Mouse (Mus musculus): ENCODE measurements around the gene Mms19. TPM values are rescaled to one million over a fixed set of nuclear protein-coding genes. Genes with fewer than 3 reads are reported as not detected.

Mms19 gene
- total RNA-seq, 2 experiments from 2014 or later: 17.7 to 25.6 TPM

DNA sequence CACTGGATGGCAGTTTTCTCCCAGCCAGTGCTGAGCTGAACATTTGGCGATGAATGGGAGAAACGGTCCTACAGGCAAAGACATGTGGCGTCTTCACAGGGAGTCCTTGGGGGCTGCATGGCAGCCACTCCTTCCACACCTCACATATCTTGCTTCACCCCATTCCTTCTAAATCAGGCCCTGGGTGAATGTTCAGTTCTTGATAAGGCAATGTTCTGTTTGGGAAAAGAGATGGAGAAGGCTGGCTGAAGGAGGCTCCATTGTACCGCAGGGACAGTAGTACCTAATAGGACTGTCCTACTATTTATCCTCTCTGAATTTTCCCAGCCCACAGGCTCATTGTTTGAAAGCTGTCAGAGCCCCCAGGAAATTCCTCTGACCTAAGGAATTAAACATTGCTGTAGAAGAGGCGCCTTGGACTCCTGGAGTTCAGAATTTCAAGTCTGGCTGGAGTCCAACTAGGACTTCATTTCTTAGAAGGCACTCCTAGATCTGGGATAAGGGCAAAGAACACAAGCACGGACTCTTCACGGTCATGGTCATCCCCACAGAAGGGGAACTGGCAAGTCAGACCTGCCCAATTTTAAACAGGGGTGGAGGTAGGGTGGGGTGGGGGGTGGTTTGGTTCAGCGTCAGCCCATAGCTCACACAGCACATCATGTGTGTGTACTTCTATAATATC is 73.7 kb downstream of the Mms19 start:
- peak; percentile 1; the same call in 1 of the 2 replicates for ATAC-seq (replicated peaks; ENCODE audit: low FRiP score, low TSS enrichment, poor library complexity, severe bottlenecking)

DNA sequence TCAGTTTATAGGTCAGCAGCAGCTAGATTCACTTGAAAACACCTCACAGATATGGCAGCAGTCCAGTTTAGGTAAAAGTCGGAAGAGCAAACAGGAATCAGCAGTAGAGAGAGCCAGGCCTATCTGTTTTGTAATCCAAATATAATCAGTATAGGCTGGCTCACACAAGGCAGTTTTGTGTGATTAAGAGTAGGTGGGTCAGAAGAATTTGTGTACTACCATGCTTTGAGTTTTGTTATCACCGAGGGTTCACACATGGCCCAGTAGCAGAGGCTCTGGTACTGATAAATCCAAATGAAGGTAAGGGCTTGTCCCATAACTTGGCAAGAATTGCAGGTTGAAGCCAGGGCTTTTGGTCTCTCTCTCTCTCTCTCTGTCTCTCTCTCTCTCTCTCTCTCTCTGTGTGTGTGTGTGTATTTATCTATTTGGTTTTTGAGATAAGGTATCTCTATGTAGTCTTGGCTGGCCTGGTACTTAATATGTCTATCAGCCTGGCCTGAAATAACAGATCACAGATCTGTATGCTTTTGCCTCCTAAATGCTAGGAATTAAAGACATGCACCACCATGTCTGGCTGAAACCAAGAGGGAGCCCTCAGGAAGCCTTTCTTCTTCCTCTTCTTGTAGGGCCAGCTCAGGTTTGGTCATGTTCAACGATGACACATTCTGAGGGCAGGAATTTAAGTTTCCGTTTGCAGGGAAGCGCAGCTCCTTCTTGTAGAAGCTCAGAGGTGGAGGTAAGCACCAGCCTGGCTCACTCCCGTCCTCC is 74.5 kb downstream of the Mms19 start:
- ATAC-seq (replicated peaks; ENCODE audit: low FRiP score, low TSS enrichment, poor library complexity, severe bottlenecking): peak; percentile 77

GRCm38 (mm10) chr19:41905246-41905645 is 75.7 kb downstream of the Mms19 start:
- no peak for ATAC-seq (replicated peaks; ENCODE audit: low FRiP score, low TSS enrichment, poor library complexity, severe bottlenecking)

DNA sequence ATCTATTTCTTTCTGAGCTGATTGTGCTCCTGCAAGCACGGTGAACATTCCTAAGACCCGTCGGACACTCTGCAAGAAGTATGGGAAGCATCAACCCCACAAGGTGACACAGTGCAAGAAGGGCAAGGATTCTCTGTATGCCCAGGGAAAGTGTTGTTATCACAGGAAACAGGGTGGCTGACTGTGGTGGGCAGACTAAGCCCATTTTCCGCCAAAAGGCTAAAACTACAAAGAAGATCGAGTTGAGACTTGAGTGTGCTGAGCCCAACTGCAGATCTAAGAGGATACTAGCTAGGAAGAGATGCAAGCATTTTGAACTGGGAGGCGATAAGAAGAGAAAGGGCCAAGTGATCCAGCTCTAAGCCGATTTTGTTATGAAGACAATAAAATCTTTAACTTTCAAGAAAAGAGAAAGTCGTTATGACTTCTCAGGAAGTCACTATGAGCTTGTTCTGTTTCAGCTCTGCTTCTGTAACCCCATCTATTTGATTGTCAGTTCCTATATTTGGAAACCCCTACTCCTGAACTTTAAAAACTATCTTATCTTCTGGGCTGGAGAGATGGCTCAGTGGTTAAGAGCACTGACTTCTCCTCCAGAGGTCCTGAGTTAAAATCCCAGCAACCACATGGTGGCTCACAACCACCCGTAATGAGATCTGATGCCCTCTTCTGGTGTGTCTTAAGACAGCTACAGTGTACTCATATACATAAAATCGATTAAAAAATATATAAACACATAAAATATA is 77.9 kb downstream of the Mms19 start:
- no peak for ATAC-seq (replicated peaks; ENCODE audit: low FRiP score, low TSS enrichment, poor library complexity, severe bottlenecking)

GRCm38 (mm10) chr19:41901696-41902095 is 79.3 kb downstream of the Mms19 start:
- ATAC-seq (replicated peaks; ENCODE audit: low FRiP score, low TSS enrichment, poor library complexity, severe bottlenecking): peak; percentile 57

- ATAC-seq (replicated peaks; ENCODE audit: low FRiP score, low TSS enrichment, poor library complexity, severe bottlenecking): no peak
Measured at GRCm38 (mm10) chr19:41900495-41901090, 80.4 kb downstream of the Mms19 start.

DNA sequence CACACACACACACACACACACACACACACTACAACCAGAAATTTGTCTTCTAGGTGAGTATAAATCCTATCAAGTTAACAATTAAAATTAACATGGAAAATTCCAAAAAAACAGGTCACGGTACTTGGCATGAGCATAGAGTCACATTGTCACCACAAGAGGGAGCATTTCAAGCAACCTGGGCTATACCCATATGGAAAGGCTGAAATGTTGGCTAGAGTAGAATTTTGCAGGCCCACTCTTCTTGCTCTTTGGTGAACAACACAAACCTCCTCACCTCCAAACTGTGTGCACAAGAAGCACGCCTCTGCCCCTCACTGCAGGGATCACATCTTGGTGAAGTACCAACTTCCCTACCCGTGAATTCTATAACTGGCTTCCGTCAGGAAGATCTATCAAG is 82.1 kb downstream of the Mms19 start:
- ATAC-seq (replicated peaks; ENCODE audit: low FRiP score, low TSS enrichment, poor library complexity, severe bottlenecking): peak; percentile 43; the same call in 1 of the 2 replicates

DNA sequence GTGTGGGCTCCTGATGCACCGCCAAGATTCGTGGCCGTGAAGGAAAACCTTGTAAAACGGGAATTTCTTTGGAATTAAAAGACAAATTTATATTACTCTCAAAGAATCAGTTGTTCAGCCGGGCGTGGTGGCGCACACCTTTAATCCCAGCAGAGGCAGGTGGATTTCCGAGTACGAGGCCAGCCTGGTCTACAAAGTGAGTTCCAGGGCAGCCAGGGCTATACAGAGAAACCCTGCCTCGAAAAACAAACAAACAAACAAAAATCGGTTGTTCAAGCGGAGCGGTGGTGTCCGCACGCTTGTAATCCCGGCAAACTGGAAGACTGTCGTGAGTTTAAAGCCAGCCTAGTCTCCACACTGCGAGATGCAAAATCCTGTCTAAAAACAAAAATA is 84.6 kb downstream of the Mms19 start:
- ATAC-seq (replicated peaks; ENCODE audit: low FRiP score, low TSS enrichment, poor library complexity, severe bottlenecking): no peak

- peak; percentile 95 for ATAC-seq (replicated peaks; ENCODE audit: low FRiP score, low TSS enrichment, poor library complexity, severe bottlenecking)
Measured at GRCm38 (mm10) chr19:41895460-41896318, 85.3 kb downstream of the Mms19 start, which contains the start of gene Rrp12. Gene Rrp12 (minus strand): TSS chr19:41896173.

DNA sequence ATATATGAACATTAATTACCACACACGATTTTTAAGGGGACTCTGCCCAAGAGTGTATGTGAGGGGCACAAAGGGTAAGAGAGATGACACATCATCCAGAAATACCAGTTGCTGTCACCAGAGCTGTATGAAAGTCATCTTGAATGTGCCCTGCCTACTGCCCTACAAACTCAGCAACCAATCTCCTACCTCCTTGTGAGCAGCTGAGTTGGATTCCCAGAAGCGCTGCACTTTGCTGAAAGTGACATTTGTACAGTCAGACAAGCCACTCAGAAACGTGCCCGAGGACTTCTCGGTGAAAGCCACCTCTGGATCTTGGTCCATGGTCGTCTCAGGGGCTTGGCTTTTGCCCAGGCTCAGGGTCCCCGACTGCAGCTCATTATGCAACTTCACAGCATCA is 86.0 kb downstream of the Mms19 start:
- no peak for ATAC-seq (replicated peaks; ENCODE audit: low FRiP score, low TSS enrichment, poor library complexity, severe bottlenecking)

Other genes starting within 250 kb of the Mms19 start
- gene Slit1, start 237.5 kb downstream of the Mms19 start, total RNA-seq (2014; fragmentation: Nextera tagmentation): 0.50 TPM in 1 of 2 replicates, not detected in the other
- not detected in 2 replicates for gene Slit1, start 237.5 kb downstream of the Mms19 start, total RNA-seq (2017)
- 41.0 and 44.7 TPM in 2 replicates for gene Arhgap19, start 179.1 kb downstream of the Mms19 start, total RNA-seq (2014; fragmentation: Nextera tagmentation)
- gene Arhgap19, start 179.1 kb downstream of the Mms19 start, total RNA-seq (2017): 34.1 and 40.5 TPM in 2 replicates
- 18.1 and 25.6 TPM in 2 replicates for gene Frat1, start 151.2 kb downstream of the Mms19 start, total RNA-seq (2014; fragmentation: Nextera tagmentation)
- gene Frat1, start 151.2 kb downstream of the Mms19 start, total RNA-seq (2017): 17.7 and 32.4 TPM in 2 replicates
- 30.5 and 32.9 TPM in 2 replicates for gene Frat2, start 133.0 kb downstream of the Mms19 start, total RNA-seq (2014; fragmentation: Nextera tagmentation)
- 55.8 and 63.7 TPM in 2 replicates for gene Frat2, start 133.0 kb downstream of the Mms19 start, total RNA-seq (2017)
- gene Rrp12, start 85.0 kb downstream of the Mms19 start, total RNA-seq (2014; fragmentation: Nextera tagmentation): 21.0 and 31.4 TPM in 2 replicates
- gene Rrp12, start 85.0 kb downstream of the Mms19 start, total RNA-seq (2017): 26.5 and 36.0 TPM in 2 replicates
- gene Pgam1, start 69.2 kb downstream of the Mms19 start, total RNA-seq (2014; fragmentation: Nextera tagmentation): 27.0 and 67.3 TPM in 2 replicates
- 30.1 and 34.7 TPM in 2 replicates for gene Pgam1, start 69.2 kb downstream of the Mms19 start, total RNA-seq (2017)
- gene Exosc1, start 47.7 kb downstream of the Mms19 start, total RNA-seq (2014; fragmentation: Nextera tagmentation): 66.2 and 86.7 TPM in 2 replicates
- 72.9 and 81.2 TPM in 2 replicates for gene Exosc1, start 47.7 kb downstream of the Mms19 start, total RNA-seq (2017)
- gene Zdhhc16, start 47.7 kb downstream of the Mms19 start, total RNA-seq (2014; fragmentation: Nextera tagmentation): 36.8 and 46.8 TPM in 2 replicates
- 22.1 and 26.2 TPM in 2 replicates for gene Zdhhc16, start 47.7 kb downstream of the Mms19 start, total RNA-seq (2017)
- 2.3 and 4.8 TPM in 2 replicates for gene Ubtd1, start 606 bp upstream of the Mms19 start, total RNA-seq (2014; fragmentation: Nextera tagmentation)
- gene Ubtd1, start 606 bp upstream of the Mms19 start, total RNA-seq (2017): 1.9 TPM in 1 of 2 replicates, not detected in the other
- gene Ankrd2, start 54.8 kb upstream of the Mms19 start, total RNA-seq (2014; fragmentation: Nextera tagmentation): not detected in 2 replicates
- not detected in 2 replicates for gene Ankrd2, start 54.8 kb upstream of the Mms19 start, total RNA-seq (2017)
- not detected in 2 replicates for gene Hoga1, start 64.5 kb upstream of the Mms19 start, total RNA-seq (2014; fragmentation: Nextera tagmentation)
- not detected in 2 replicates for gene Hoga1, start 64.5 kb upstream of the Mms19 start, total RNA-seq (2017)
- gene 4933411K16Rik, start 71.1 kb upstream of the Mms19 start, total RNA-seq (2014; fragmentation: Nextera tagmentation): not detected in 2 replicates
- not detected in 2 replicates for gene 4933411K16Rik, start 71.1 kb upstream of the Mms19 start, total RNA-seq (2017)
- gene Morn4, start 105.2 kb upstream of the Mms19 start, total RNA-seq (2014; fragmentation: Nextera tagmentation): 2.1 TPM in 1 of 2 replicates, not detected in the other
- 0.53 and 0.85 TPM in 2 replicates for gene Morn4, start 105.2 kb upstream of the Mms19 start, total RNA-seq (2017)
- 8.9 and 13.5 TPM in 2 replicates for gene Pi4k2a, start 109.3 kb upstream of the Mms19 start, total RNA-seq (2014; fragmentation: Nextera tagmentation)
- 4.6 and 5.2 TPM in 2 replicates for gene Pi4k2a, start 109.3 kb upstream of the Mms19 start, total RNA-seq (2017)
- 2.2 and 6.1 TPM in 2 replicates for gene Avpi1, start 147.9 kb upstream of the Mms19 start, total RNA-seq (2014; fragmentation: Nextera tagmentation)
- 4.6 TPM in 1 of 2 replicates, not detected in the other for gene Avpi1, start 147.9 kb upstream of the Mms19 start, total RNA-seq (2017)
- gene Marveld1, start 166.2 kb upstream of the Mms19 start, total RNA-seq (2014; fragmentation: Nextera tagmentation): 3.3 and 6.1 TPM in 2 replicates
- gene Marveld1, start 166.2 kb upstream of the Mms19 start, total RNA-seq (2017): 4.5 and 5.8 TPM in 2 replicates
- gene Zfyve27, start 182.8 kb upstream of the Mms19 start, total RNA-seq (2014; fragmentation: Nextera tagmentation): 19.4 and 30.4 TPM in 2 replicates
- gene Zfyve27, start 182.8 kb upstream of the Mms19 start, total RNA-seq (2017): 10.7 and 13.4 TPM in 2 replicates
- gene Sfrp5, start 221.1 kb upstream of the Mms19 start, total RNA-seq (2014; fragmentation: Nextera tagmentation): not detected in 2 replicates
- gene Sfrp5, start 221.1 kb upstream of the Mms19 start, total RNA-seq (2017): not detected in 2 replicates